Mouse (Mus musculus) ES-E14 (cell line): ENCODE data around the gene Mia2. TPM values are rescaled to one million over a fixed set of nuclear protein-coding genes. Genes with fewer than 3 reads are reported as not detected.
A peak's percentile ranks its signal among the peaks of the same experiment; 100 is the strongest.

Source experiments
- DNase-seq: peaks from one replicate; pipeline ENCODE4 v3.0.0-alpha.2; 2013; ENCODE audit warnings: low read depth, low spot score
- H3K27ac ChIP-seq: 2 replicates; pipeline ENCODE4 v1.5.1; 2012; ENCODE audit warnings: low read depth, mild to moderate bottlenecking, low read length, moderate library complexity, mixed read lengths; ENCODE audit not compliant: poor library complexity, insufficient read depth, severe bottlenecking
- H3K36me3 ChIP-seq: 2 replicates; pipeline ENCODE4 v1.6.1; 2012; ENCODE audit warnings: mild to moderate bottlenecking, low read length, moderate library complexity, mixed read lengths; ENCODE audit not compliant: control insufficient read depth, poor library complexity, insufficient read depth, severe bottlenecking
- H3K4me1 ChIP-seq, 2 experiments: fragments of 150-350 bp in 1 of 2; sonication (generic) in 1 of 2; 2 replicates each; pipeline ENCODE4 v1.6.1; 2012; ENCODE audit warnings: low read length in 2 of 2, mild to moderate bottlenecking in 1 of 2, mixed read lengths in 1 of 2; ENCODE audit not compliant: control insufficient read depth in 2 of 2, insufficient read depth in 2 of 2, poor library complexity in 1 of 2
- H3K4me3 ChIP-seq, 2 experiments: fragments of 150-350 bp in 1 of 2; sonication (generic) in 1 of 2; 2 replicates each; pipeline ENCODE4 v1.5.1; 2012; ENCODE audit warnings: low read length in 2 of 2, low read depth in 1 of 2, mild to moderate bottlenecking in 1 of 2, mixed read lengths in 1 of 2; ENCODE audit not compliant: insufficient read depth in 1 of 2, poor library complexity in 1 of 2, severe bottlenecking in 1 of 2
- H3K9ac ChIP-seq: 2 replicates; pipeline ENCODE4 v1.6.1; 2012; ENCODE audit warnings: low read depth, mild to moderate bottlenecking, low read length, mixed read lengths; ENCODE audit not compliant: poor library complexity, insufficient read depth, severe bottlenecking
- H3K9me3 ChIP-seq: fragments of 150-350 bp; sonication (generic); 2 replicates; pipeline ENCODE4 v1.6.1; 2012; ENCODE audit warnings: low read depth, mild to moderate bottlenecking, low read length; ENCODE audit not compliant: control insufficient read depth, insufficient read depth
- CHD2 ChIP-seq: IDR thresholded peaks from 2 replicates; pipeline ENCODE4 v1.6.1; 2014; ENCODE audit warnings: mild to moderate bottlenecking, low read depth, low read length, inconsistent platforms
- HCFC1 ChIP-seq: IDR thresholded peaks from 2 replicates; pipeline ENCODE4 v1.6.1; 2012; ENCODE audit warnings: low read length, inconsistent platforms, borderline replicate concordance; ENCODE audit not compliant: insufficient read depth
- MAFK ChIP-seq: IDR thresholded peaks from 2 replicates; pipeline ENCODE4 v1.6.1; 2014; ENCODE audit warnings: mild to moderate bottlenecking, low read depth, low read length, inconsistent platforms; ENCODE audit not compliant: insufficient read depth
- ZC3H11A ChIP-seq: IDR thresholded peaks from 2 replicates; pipeline ENCODE4 v1.6.1; 2012; ENCODE audit warnings: low read depth, mild to moderate bottlenecking, inconsistent platforms, low read length, borderline replicate concordance
- ZNF384 ChIP-seq: IDR thresholded peaks from 2 replicates; pipeline ENCODE4 v1.6.1; 2012; ENCODE audit warnings: low read depth, low read length, inconsistent platforms
- in situ Hi-C, 2 experiments: fragments of 600-800 bp; cut with MboI; formaldehyde crosslinking; loops; one replicate each; pipeline ENCODE4 v1.15.1; 2025; ENCODE audit warnings: low sequenced_read_pairs in 2 of 2, inconsistent platforms in 1 of 2; ENCODE audit not compliant: unreplicated experiment in 2 of 2
- total RNA-seq: library from RNA; depleted of rRNA; stranded (reverse); fragments of 300-350 nt; gene quantifications from 2 replicates; pipeline ENCODE4 v1.2.3, GENCODE M21; 2012; rRNA removed

The Mia2 gene
- 45.8 and 50.0 TPM in 2 replicates for total RNA-seq

DNA sequence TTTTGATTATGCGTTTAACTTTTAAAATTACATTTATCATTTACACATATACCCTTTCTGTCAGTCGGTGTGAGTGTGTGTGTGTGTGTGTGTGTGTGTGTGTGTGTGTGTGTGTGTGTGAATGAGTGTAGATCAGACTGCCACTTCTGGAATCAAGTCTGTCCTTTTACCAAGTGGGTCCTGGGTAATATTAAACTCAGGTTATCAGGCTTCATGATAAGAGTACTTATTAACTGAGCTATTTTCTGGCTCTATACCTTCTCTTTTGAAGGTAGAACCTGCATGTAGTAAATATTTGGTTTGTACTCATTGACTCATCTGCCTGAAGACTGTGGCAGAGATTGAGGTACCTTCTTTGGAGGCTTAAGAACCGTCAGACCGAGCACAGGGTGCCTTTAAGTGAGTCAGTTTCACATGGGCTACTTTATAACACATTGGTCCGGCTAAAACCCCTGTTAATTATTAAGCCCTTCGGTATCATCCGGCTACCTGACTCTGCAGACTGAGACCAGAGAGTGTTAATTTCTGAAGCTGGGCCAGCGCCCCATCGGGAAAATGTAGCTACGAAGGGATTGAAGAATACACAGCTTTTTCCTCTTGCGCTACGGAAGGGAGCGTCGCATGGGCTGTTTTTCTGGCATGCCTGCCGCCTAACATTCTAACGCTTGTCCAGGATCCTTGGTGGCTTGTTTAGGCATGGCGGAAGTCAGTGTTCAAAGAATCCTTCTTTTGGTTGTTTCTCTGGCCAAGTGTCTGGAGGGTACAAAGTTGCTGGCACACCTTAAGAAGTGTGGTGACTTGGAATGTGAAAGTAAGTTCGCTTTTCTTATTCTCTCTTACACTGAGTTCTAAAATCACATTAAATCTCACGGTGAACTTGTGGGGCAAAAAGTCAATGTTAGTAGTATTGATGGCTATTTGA, at the start of gene Mia2:
Gene Mia2, plus strand, starts transcription at position 696 of the 922 bp plus-strand sequence.
- TF ChIP-seq MAFK (no peak), ZNF384 (no peak), CHD2 (no peak), HCFC1 (no peak), ZC3H11A (no peak)
- in situ Hi-C loops, result no loop called here
- no peak within 1 kb of the TSS for H3K27ac ChIP-seq
- no peak within 1 kb of the TSS for H3K4me3 ChIP-seq
- no peak for DNase-seq
- H3K36me3 ChIP-seq, result no peaks in the 10 kb centered on the region
- H3K9me3 ChIP-seq, result no peaks in the 10 kb centered on the region
- H3K9ac ChIP-seq, result peak within 1 kb of the TSS; percentile 11; the same call in 1 of the 2 replicates
- H3K4me1 ChIP-seq, result peaks cover 0 to 2% of the 10 kb centered on the region in 2 experiments; a peak in 1 of 4 replicates

DNA sequence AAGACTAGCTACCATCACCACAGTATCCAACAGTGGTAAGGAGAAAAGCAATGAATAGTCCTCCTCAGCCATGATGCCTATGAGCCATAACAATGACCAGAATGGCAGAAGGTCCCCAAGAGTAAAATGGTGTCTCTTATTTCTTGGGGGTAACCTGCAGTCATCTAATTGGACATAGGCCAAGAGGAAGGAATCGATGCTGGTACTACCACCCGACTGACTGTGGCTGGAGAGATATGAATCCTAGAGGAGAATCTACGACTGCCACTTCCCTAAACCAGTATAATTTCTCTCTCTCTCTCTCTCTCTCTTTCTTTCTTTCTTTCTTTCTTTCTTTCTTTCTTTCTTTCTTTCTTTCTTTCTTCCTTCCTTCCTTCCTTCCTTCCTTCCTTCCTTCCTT, 43.1 kb upstream of the Mia2 start:
- in situ Hi-C loops, result no loop called here
- no peak for DNase-seq
- no peak for TF ChIP-seq HCFC1
- no peak for TF ChIP-seq ZC3H11A
- no peak for TF ChIP-seq ZNF384
- TF ChIP-seq MAFK, result no peak
- TF ChIP-seq CHD2, result no peak
- no peak overlapping the region for H3K9ac ChIP-seq
- no peak overlapping the region for H3K4me3 ChIP-seq
- no peak overlapping the region for H3K27ac ChIP-seq
- no peaks in the 10 kb centered on the region for H3K9me3 ChIP-seq
- H3K4me1 ChIP-seq, result peaks cover 0 to 3% of the 10 kb centered on the region in 2 experiments; a peak in 1 of 4 replicates
- H3K36me3 ChIP-seq, result peaks cover 15% of the 10 kb centered on the region

- peaks cover 15% of the 10 kb centered on the region for H3K36me3 ChIP-seq
- no peak for DNase-seq
- no peak overlapping the region for H3K4me3 ChIP-seq
- H3K9ac ChIP-seq, result no peak overlapping the region
- no peaks in the 10 kb centered on the region for H3K9me3 ChIP-seq
- in situ Hi-C loops, result no loop called here
- H3K27ac ChIP-seq, result no peak overlapping the region
- H3K4me1 ChIP-seq, result peaks cover 0 to 3% of the 10 kb centered on the region in 2 experiments; a peak in 1 of 4 replicates
- TF ChIP-seq HCFC1 (no peak), MAFK (no peak), CHD2 (no peak), ZNF384 (no peak), ZC3H11A (no peak)
Measured at GRCm38 (mm10) chr12:59053166-59053565, 42.4 kb upstream of the Mia2 start.

DNA sequence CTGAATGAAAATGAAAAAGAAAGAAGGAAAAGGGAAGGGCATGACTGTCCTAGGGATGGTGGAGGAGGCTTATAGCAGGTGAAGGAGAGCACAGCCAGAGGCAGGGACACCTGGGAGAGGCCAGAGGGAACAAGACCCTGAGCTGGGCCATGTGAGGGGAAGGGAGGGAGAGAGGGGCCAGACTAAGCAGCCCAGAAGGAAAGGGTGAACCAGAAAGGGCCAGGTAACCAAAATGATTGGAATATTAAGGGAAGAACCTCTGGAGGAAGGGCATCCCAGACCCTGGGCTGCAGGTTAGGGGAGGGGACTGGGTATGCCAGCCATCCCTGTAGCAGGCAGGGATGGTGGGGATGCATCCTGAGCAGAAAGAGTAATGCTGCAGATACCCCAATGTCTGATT, 41.6 kb upstream of the Mia2 start:
- no peak overlapping the region for H3K4me3 ChIP-seq
- H3K27ac ChIP-seq, result no peak overlapping the region
- no peak overlapping the region for H3K9ac ChIP-seq
- no peak for DNase-seq
- H3K4me1 ChIP-seq, result peaks cover 0 to 3% of the 10 kb centered on the region in 2 experiments; a peak in 1 of 4 replicates
- in situ Hi-C loops, result no loop called here
- H3K9me3 ChIP-seq, result no peaks in the 10 kb centered on the region
- no peak for TF ChIP-seq ZNF384
- no peak for TF ChIP-seq HCFC1
- no peak for TF ChIP-seq ZC3H11A
- H3K36me3 ChIP-seq, result peaks cover 12% of the 10 kb centered on the region; the same call in 1 of the 2 replicates
